Mouse (Mus musculus) embryonic facial prominence, embryonic 10.5 days (tissue): ENCODE data around the gene Agmat. TPM values are rescaled to one million over a fixed set of nuclear protein-coding genes. Genes with fewer than 3 reads are reported as not detected.

Source experiments
- polyA plus RNA-seq: library from polyadenylated mRNA; unstranded; fragments of >200 nt; fragmentation: Nextera tagmentation; extraction: Ambion mirVana; gene quantifications from 2 replicates; pipeline ENCODE4 v1.2.1, GENCODE M21; 2016

The Agmat gene
- polyA plus RNA-seq, 1 experiment from 2014 or later = not detected

Other genes starting within 250 kb of the Agmat start
- 9.6 and 12.1 TPM in 2 replicates for gene Spen, start 208.1 kb upstream of the Agmat start, polyA plus RNA-seq
- 56.3 and 68.1 TPM in 2 replicates for gene Fblim1, start 140.6 kb upstream of the Agmat start, polyA plus RNA-seq
- 1.5 and 2.1 TPM in 2 replicates for gene Tmem82, start 128.0 kb upstream of the Agmat start, polyA plus RNA-seq
- 0.09 TPM in 1 of 2 replicates, not detected in the other for gene Slc25a34, start 122.9 kb upstream of the Agmat start, polyA plus RNA-seq
- gene Plekhm2, start 81.8 kb upstream of the Agmat start, polyA plus RNA-seq = 4.9 and 5.2 TPM in 2 replicates
- 1.1 and 2.3 TPM in 2 replicates for gene Rsc1a1, start 61.1 kb upstream of the Agmat start, polyA plus RNA-seq
- 28.1 and 31.8 TPM in 2 replicates for gene Ddi2, start 23.3 kb upstream of the Agmat start, polyA plus RNA-seq
- 4.0 and 4.8 TPM in 2 replicates for gene Dnajc16, start 44.3 kb downstream of the Agmat start, polyA plus RNA-seq
- 21.2 and 23.1 TPM in 2 replicates for gene Casp9, start 46.9 kb downstream of the Agmat start, polyA plus RNA-seq
- gene Cela2a, start 79.5 kb downstream of the Agmat start, polyA plus RNA-seq = not detected in 2 replicates
- gene Ctrc, start 99.7 kb downstream of the Agmat start, polyA plus RNA-seq = not detected in 2 replicates
- gene Efhd2, start 128.2 kb downstream of the Agmat start, polyA plus RNA-seq = 40.7 and 41.8 TPM in 2 replicates